Mouse (Mus musculus) brain, embryonic 18.5 days (tissue): ENCODE results near the gene Eomes.
A peak's percentile ranks its signal among the peaks of the same experiment; 100 is the strongest.

ENCODE experiments used
- DNase-seq: peaks from one replicate; pipeline ENCODE4 v3.0.0-alpha.2; 2012; ENCODE audit warnings: low read depth, low spot score

Eomes gene

DNA sequence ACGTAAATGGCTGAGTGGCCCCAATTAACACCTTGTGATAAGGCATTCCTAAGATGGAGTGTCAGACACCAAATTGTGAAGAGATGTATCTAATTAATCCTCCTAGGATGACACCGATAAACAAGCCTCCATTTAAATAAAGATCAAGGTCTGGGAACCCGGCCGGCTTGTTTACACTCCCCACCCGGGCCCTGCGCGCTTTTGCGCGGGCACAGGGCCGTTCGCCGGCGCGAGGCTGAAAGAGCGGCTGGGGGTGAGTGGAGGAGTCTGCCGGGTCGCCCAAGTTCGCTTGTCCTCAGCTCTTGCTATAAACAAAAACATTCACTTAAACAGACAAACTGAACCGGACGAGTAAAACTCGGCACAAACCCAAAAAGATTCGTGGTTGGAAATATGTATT is 9.6 kb downstream of the Eomes start:
- DNase-seq: no peak

GRCm38 (mm10) chr9:118488138-118488895 is 10.3 kb downstream of the Eomes start:
- no peak for DNase-seq

DNA sequence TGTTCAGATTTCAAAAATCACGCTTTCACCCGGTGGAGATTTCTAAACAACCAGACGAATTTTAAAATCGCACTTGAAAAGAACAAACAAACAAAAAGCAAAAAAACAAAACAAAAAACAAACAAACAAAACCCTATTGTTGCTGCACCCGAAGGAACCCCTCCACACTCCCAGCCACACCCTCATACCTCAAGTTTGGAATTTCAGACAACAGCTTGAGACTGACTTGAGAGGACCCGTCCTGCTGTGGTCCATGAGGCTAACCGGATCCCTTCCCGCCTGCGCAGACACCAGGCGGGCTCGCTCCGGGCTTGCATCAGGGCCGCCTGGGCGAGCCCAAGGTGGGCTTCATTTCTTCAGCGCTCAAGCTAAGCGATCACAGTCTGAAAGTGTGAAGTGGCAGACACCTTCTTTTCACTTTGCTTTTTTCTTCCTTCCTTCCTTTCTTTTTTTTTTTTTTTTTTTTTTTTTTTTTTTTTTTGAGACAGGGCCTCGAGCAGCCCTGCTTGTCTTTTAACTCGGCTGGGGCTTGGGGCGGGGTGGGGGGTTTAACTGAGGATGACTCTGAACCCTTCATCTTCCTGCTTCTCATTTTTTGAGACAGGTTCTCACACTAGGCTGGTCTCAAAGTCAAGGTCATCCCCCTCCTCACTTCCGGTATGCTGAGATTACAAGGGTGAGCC is 11.0 kb downstream of the Eomes start:
- DNase-seq: no peak

DNA sequence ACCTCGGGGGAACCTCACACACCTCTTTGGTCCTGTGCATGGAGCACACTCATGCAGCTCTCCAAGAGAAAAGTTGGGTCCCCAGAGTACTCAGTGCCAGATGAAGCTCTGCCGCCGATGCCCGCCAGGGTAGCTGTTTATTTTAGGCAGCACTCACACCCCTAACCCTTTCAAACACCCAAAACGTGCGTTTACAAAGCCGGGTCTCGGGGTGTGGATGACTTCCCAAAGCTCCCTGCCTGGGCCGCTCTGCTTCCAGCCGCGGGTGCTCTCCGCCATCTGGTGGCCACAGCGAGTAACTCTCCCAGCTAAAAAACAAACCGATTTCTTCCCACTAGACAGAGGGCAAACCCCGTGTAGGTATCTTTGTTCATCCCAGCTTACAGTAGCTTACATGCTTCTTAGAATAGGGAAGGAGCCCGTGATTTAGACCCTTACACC is 11.6 kb downstream of the Eomes start:
- DNase-seq: no peak

DNA sequence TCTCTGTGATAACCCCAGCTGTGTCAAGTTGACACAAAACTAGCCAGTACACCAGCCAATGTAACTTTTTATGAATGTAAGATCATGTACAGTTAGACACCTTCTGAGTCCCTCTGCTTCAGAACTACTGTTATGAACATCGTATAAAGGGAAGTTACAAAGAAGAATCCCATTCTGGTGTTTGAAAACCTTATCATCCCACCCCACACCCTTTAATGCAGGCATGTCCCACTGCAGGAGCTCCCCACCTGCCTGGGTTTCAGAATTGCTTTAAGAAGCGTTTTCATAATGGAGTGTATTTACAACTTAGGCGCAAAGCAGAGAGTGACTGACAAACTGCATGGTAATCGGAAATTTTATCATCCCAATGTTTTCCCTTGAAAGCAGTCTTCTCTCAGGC is 13.2 kb downstream of the Eomes start:
- no peak for DNase-seq

- no peak for DNase-seq
These were observed 15.1 kb downstream of the Eomes start for GRCm38 (mm10) chr9:118492932-118493698.

DNA sequence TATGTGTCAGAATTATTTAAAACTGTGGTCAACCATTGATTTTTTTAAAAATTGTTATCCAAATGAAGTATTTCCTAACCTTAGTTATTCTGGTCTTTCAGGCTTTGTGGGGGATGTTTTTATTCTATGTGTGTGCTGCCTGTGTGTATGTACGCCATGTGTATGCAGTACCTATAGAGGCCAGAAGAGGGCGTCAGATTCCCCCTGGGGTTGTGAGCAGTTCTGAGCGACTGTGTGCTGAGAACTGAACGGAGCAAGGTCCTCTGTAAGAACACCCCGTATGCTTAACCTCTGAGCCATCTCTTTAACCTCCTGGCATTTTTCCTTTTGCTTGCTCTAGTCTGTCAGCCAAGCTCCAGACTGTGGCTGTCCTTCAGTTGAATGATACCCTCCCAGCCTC is 16.1 kb downstream of the Eomes start:
- no peak for DNase-seq

- DNase-seq: no peak
These were observed 17.9 kb downstream of the Eomes start for GRCm38 (mm10) chr9:118495933-118496332.

GRCm38 (mm10) chr9:118496952-118497351 is 18.9 kb downstream of the Eomes start:
- DNase-seq: no peak

- no peak for DNase-seq
These were observed 20.0 kb downstream of the Eomes start for GRCm38 (mm10) chr9:118498061-118498460.

- no peak for DNase-seq
These were observed 23.0 kb downstream of the Eomes start for GRCm38 (mm10) chr9:118500963-118501362.

DNA sequence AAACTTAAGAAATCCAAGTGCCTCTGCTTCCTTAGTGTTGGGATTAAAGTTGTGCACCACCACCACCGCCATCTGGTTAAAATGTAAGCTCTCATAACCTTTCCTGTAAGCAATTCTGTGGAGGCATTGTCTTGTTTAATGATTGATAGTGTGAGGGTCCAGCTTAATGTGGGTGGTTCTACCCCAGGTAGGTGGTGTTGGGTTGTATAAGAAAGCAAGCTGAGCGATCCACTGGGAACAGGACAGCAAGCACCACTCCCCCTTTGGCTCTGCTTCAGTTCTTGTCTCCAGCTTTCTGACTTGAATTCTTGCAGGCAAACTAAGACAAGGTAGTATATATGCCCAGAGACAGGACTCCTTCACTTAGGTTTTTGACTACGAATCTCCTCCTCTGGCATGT is 26.6 kb downstream of the Eomes start:
- DNase-seq: no peak

DNA sequence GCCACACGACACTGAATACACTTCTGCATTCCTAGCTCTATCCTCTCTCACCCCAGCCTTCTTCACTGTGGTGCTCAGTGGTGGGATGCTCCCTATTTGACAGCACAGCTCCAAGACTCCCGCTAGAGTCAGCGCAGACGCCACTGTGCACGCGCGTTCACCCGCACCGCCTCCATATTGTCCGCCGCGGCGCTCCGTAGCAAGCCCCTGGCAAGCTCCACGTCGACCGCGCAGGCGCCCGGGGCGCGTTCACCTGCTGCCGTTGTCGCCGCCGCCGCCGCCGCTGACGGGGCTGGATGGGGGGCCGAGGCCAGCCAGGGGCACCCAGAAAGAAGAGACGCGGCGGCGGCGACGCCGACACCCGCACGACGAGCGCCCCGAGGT is 28.0 kb downstream of the Eomes start, which contains the start of gene Golga4:
Golga4 (plus strand) TSS at position 248 of the 384 bp plus-strand sequence.
- peak; percentile 78 for DNase-seq

DNA sequence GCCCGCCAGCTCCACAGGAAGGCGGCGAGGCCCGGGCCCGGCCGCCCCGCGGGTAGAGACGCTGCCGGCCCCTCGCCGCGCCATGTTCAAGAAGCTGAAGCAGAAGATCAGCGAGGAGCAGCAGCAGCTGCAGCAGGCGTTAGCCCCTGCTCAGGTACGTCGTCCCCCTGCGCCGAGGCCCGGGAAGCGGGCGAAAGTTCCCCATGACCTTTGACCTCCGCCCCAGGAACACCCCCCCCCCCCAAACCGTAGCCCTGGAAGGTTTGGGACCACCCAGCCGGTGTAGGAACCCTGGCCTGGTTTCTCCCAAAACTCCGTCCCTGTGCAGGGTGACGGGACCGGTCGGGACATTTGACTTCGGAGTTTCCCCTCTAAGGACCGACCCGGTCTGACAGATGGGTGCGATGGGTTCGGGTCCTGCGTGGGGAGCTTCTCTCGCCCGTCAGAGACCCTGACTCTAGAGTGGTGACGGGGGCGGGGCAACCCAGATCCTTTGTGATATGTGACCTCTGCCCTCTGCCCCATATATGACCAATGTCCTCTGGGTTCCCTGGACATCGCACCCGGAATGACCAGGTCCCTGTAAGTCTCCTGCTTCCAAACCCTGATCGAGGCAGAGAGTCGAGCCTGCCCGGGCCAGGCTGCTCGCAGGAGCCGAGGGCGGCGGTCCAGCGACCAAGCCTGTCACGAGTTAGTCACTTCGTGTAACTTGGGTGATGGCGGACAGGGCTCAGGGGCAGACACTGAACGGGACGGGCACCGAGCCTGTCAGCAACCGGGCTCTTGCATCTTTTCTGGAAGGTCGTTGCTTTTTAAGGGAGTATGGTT is 28.6 kb downstream of the Eomes start:
- DNase-seq: no peak

DNA sequence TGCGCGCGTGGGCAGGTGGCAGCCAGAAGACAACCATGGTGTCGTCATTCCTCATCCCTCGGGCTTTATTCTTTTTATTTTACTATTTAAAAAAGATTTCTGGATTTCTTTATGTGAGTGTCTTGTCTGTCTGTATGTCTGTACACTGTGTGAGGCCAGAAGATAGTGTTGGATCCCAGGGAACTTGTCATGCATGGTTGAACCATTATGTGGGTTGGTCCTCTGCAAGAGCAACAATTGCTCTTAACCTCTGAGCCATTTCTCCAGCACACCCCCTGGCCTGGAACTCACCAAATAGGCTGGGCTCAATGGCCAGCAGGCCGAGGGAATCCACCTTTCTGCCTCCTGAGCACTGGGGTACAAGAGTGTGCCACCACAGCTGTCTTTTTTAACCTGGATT is 29.5 kb downstream of the Eomes start:
- DNase-seq: no peak

DNA sequence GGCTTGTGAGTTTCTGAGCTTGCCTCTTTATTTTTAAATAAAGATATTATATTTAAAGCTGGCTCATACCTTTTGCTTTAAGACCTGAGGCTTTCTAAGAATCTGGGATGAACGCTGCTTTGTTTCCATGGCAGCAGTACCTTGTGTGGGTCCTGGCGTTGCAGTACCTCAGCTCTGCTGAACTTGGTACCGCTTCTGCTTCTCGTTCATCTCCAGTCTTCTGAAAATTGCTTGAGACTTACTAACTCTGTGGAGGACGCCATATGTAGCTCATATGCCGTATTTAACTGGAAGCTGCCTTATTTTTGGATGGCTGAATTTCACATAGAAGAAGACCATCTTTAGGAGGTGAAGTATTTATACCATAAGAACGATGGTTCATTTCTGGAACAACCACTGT is 30.6 kb downstream of the Eomes start:
- no peak for DNase-seq

- DNase-seq: no peak
These were observed 33.1 kb downstream of the Eomes start for GRCm38 (mm10) chr9:118510941-118511690.

- DNase-seq: no peak
These were observed 34.7 kb downstream of the Eomes start for GRCm38 (mm10) chr9:118512681-118513233.

DNA sequence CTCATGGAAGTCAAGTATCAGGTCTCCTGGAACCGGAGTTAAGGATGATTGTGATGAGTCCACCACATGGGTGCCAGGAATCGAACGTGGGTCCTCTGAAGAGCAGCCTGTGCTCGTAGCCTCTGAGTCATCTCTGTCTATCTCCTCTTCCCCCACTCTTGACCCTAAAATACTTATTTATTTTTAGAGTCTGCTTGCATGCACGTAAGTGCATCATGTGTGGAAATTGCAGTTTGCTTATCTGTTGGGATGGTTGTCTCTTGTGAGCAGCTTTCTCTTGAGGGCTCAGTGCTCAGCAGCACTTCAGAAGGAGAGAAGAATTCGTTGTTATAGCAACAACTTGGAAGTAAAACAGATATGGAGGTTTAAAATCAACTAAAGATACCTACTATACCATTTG is 37.5 kb downstream of the Eomes start:
- DNase-seq: no peak

DNA sequence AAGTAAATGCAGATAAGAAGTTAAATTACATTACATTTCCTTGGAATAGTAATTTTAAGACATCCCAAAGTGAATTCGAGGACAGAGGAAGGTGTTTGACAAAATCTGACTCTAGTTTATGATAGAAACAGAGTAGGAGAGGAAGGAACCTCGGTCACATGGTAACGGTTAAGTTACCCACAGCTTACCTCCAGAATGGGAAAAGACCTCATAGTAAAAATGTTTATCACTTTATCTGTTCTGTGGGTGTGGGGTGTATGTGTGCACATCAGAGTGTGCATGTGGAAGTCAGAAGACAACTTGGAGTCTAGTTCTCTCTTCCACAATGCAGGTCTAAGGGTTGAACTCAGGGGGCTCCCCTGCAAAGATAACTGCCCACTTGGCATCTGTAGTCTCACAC is 38.1 kb downstream of the Eomes start:
- no peak for DNase-seq

DNA sequence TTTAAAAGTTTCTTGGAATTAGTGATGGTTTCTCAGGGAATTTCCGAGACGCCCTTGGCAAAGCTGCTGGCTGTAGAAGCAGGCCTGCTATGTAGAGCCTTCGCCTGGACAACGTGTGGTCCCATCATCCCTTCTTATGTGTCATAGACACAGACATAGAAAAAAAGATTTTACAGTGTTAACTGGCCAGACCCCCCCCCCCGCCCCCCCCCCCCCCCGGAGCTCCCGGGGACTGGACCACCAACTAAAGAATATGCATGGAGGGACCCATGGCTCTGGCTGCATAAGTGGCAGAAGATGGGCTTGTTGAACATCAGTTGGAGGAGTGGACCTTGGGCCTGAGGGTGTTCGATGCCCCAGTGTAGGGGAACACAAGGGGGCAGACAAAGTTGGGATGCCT is 39.6 kb downstream of the Eomes start:
- DNase-seq: no peak
